Mouse (Mus musculus) C3H10T1/2 (cell line): ENCODE results near the gene Krt76. TPM values are rescaled to one million over a fixed set of nuclear protein-coding genes. Genes with fewer than 3 reads are reported as not detected.

Experiments used
- polyA plus RNA-seq, 2 experiments: library from polyadenylated mRNA; unstranded; fragments of >200 nt; fragmentation: generic; extraction: Trizol; gene quantifications; one replicate each; pipeline ENCODE4 v1.2.1; 2012; ENCODE audit warnings: missing spikeins in 2 of 2

The Krt76 gene
- polyA plus RNA-seq, result under 1 TPM in 1 of 2 experiments, not detected in 1; 0.01 TPM

GRCm38 (mm10) chr15:101892820-101893219 lies at the start of gene Krt76:
Krt76 (minus strand) TSS chr15:101892920.

GRCm38 (mm10) chr15:101940274-101940829 lies 47.6 kb upstream of the Krt76 start, which contains the start of gene Krt79:
Krt79 (minus strand) TSS chr15:101940324.

GRCm38 (mm10) chr15:101924635-101925034 lies 31.9 kb upstream of the Krt76 start, which contains the start of gene Krt4:
Krt4 (minus strand) TSS chr15:101924735.

GRCm38 (mm10) chr15:101869431-101869830 lies 23.3 kb downstream of the Krt76 start, which contains the start of gene Krt77:
Krt77 (minus strand) TSS chr15:101869705.

GRCm38 (mm10) chr15:101850694-101851093 lies 42.0 kb downstream of the Krt76 start, which contains the start of gene Krt1:
Krt1 (minus strand) TSS chr15:101850794.

Other genes starting within 250 kb of the Krt76 start
- not detected for gene Gm5478, start 245.5 kb downstream of the Krt76 start, polyA plus RNA-seq
- not detected for gene Krt6b, start 212.6 kb downstream of the Krt76 start, polyA plus RNA-seq
- not detected for gene Krt6a, start 198.6 kb downstream of the Krt76 start, polyA plus RNA-seq
- gene Krt5, start 180.0 kb downstream of the Krt76 start, polyA plus RNA-seq, result under 1 TPM in 1 of 2 experiments, not detected in 1; 0.05 TPM
- gene Krt71, start 149.8 kb downstream of the Krt76 start, polyA plus RNA-seq, result not detected
- not detected for gene Krt72, start 106.5 kb downstream of the Krt76 start, polyA plus RNA-seq
- gene Krt73, start 90.6 kb downstream of the Krt76 start, polyA plus RNA-seq, result not detected
- not detected for gene Krt2, start 74.8 kb downstream of the Krt76 start, polyA plus RNA-seq
- not detected for gene Krt1, start 42.1 kb downstream of the Krt76 start, polyA plus RNA-seq
- gene Krt77, start 23.2 kb downstream of the Krt76 start, polyA plus RNA-seq, result not detected
- not detected for gene Krt4, start 31.8 kb upstream of the Krt76 start, polyA plus RNA-seq
- not detected for gene Krt79, start 47.4 kb upstream of the Krt76 start, polyA plus RNA-seq
- under 1 TPM; 0.01 to 0.05 TPM for gene Krt78, start 61.4 kb upstream of the Krt76 start, polyA plus RNA-seq
- gene Krt8, start 111.6 kb upstream of the Krt76 start, polyA plus RNA-seq, result under 1 TPM; 0.39 to 0.44 TPM
- gene Krt18, start 135.3 kb upstream of the Krt76 start, polyA plus RNA-seq, result under 1 TPM in 1 of 2 experiments, not detected in 1; 0.02 TPM
- 100 to 1,000 TPM; 147 to 289 TPM for gene Eif4b, start 180.9 kb upstream of the Krt76 start, polyA plus RNA-seq
- 100 to 1,000 TPM; 101 to 364 TPM for gene Tns2, start 207.5 kb upstream of the Krt76 start, polyA plus RNA-seq
- gene Spryd3, start 243.3 kb upstream of the Krt76 start, polyA plus RNA-seq, result 10 to 100 TPM; 36.8 to 50.9 TPM